Mouse (Mus musculus): Measurements from ENCODE around the gene Sap30bp.

DNA sequence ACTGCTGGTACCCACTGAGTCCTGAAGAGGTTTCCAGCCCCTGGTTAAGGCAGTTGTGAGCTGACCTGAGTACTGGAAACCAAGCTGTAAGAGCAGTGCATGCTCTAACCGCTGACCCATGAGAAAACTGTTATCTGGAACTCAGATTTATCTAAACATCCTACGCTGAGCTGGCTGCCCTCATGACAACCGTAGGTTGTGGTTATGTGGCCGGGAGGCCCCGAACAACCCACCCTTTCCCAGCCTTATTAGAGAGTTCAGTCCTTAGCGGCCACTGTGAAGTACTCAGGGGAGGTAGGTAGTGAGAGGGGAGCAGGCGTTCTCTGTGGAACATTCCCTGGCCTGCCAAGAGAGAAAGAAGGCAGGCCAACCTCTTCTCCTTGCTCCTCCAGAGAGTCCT is 65.9 kb downstream of the Sap30bp start:
- TF ChIP-seq CTCF (IDR thresholded peaks at IDR 0.05; ENCODE audit: insufficient read depth, low read depth, low read length) (no peak), POLR2A (IDR thresholded peaks at IDR 0.05; ENCODE audit: insufficient read depth, low read depth, low read length) (no peak)

All from olfactory bulb, adult 2 months (tissue).